ENCODE assay signal across 9 mouse cellular contexts in genomic region chr2:92012768-92013445, GRCm38 (mm10). TPM values are rescaled to one million over a fixed set of nuclear protein-coding genes. Genes with fewer than 3 reads are reported as not detected.
DNase-seq lines count a peak whose midpoint lies in the region; ATAC-seq lines count a peak whose summit lies in the region.
"Had no signal": no experiment of that assay in that cellular context is flagged by ENCODE, and none has a peak within 500 bp of the region (broad histone marks: within the 10 kb centered on the region; RNA-seq: fewer than 3 reads in every experiment).

No protein-coding gene starts in this region.

- no peak for ATAC-seq in hindbrain, embryonic 11.5 days (ENCODE audit: low FRiP score)
- ATAC-seq in hindbrain, embryonic 14.5 days (ENCODE audit: low FRiP score) = no peak
- peak; percentile 5; the same call in 1 of the 2 replicates for ATAC-seq in embryonic facial prominence, embryonic 11.5 days (replicated peaks; ENCODE audit: insufficient number of reproducible peaks, low FRiP score, low TSS enrichment, low read depth)
- ATAC-seq in granulocyte monocyte progenitor cell, adult 5-6 weeks (replicated peaks; ENCODE audit: poor library complexity, severe bottlenecking) = no peak
- ATAC-seq: Patski had no signal

- DNase-seq in hindbrain, embryonic 11.5 days (ENCODE audit: low spot score) = peak; percentile 26
- no peak for DNase-seq in hindbrain, embryonic 14.5 days (ENCODE audit: low spot score)
- DNase-seq in embryonic facial prominence, embryonic 11.5 days (ENCODE audit: low spot score) = peak; percentile 68
- peak; percentile 75 for DNase-seq in heart, postnatal 4 days
- peak; percentile 69 for DNase-seq in lung, postnatal 14 days
- DNase-seq in frontal cortex, postnatal 14 days (ENCODE audit: low spot score in 2 of 2) = no peak
- DNase-seq in retina, embryonic 14.5 days (ENCODE audit: low spot score) = no peak

- no peaks in the 10 kb centered on the region for H3K27me3 ChIP-seq in hindbrain, embryonic 11.5 days (ENCODE audit: control insufficient read depth, insufficient read depth, low read length)
- no peaks in the 10 kb centered on the region for H3K27me3 ChIP-seq in hindbrain, embryonic 14.5 days (ENCODE audit: control insufficient read depth, insufficient read depth, low read length)
- no peaks in the 10 kb centered on the region for H3K27me3 ChIP-seq in embryonic facial prominence, embryonic 11.5 days (ENCODE audit: control insufficient read depth, insufficient read depth, low read length)
- H3K27me3 ChIP-seq: Patski had no signal

- H3K4me1 ChIP-seq in hindbrain, embryonic 11.5 days (replicated peaks; ENCODE audit: control insufficient read depth, insufficient read depth, low read length) = no peaks in the 10 kb centered on the region
- H3K4me1 ChIP-seq in hindbrain, embryonic 14.5 days (replicated peaks; ENCODE audit: control insufficient read depth, insufficient read depth, low read length) = no peaks in the 10 kb centered on the region
- no peaks in the 10 kb centered on the region; the same call in 1 of the 2 replicates for H3K4me1 ChIP-seq in embryonic facial prominence, embryonic 11.5 days (ENCODE audit: control insufficient read depth, insufficient read depth, low read length)

- no peak overlapping the region for H3K4me2 ChIP-seq in hindbrain, embryonic 11.5 days (replicated peaks; ENCODE audit: low read depth, low read length)
- no peak overlapping the region for H3K4me2 ChIP-seq in hindbrain, embryonic 14.5 days (replicated peaks)
- peak overlapping the region; percentile 4; the same call in 1 of the 2 replicates for H3K4me2 ChIP-seq in embryonic facial prominence, embryonic 11.5 days (ENCODE audit: low read depth, low read length)

- H3K9me3 ChIP-seq in hindbrain, embryonic 11.5 days (ENCODE audit: control insufficient read depth, low read length) = no peaks in the 10 kb centered on the region
- H3K9me3 ChIP-seq in hindbrain, embryonic 14.5 days (ENCODE audit: control insufficient read depth, low read length) = no peaks in the 10 kb centered on the region
- H3K9me3 ChIP-seq in embryonic facial prominence, embryonic 11.5 days (replicated peaks; ENCODE audit: control insufficient read depth, low read length) = no peaks in the 10 kb centered on the region

- H3K4me3 ChIP-seq in hindbrain, embryonic 11.5 days (ENCODE audit: low read depth, low read length) = no peak overlapping the region
- H3K4me3 ChIP-seq in hindbrain, embryonic 14.5 days (replicated peaks; ENCODE audit: low read length) = no peak overlapping the region
- H3K4me3 ChIP-seq in embryonic facial prominence, embryonic 11.5 days (ENCODE audit: low read depth, low read length) = no peak overlapping the region

- H3K36me3 ChIP-seq in hindbrain, embryonic 11.5 days (ENCODE audit: control insufficient read depth, insufficient read depth, low read length) = no peaks in the 10 kb centered on the region
- H3K36me3 ChIP-seq in hindbrain, embryonic 14.5 days (replicated peaks; ENCODE audit: control insufficient read depth, insufficient read depth) = no peaks in the 10 kb centered on the region
- H3K36me3 ChIP-seq in embryonic facial prominence, embryonic 11.5 days (replicated peaks; ENCODE audit: control insufficient read depth, insufficient read depth, low read depth, low read length) = no peaks in the 10 kb centered on the region

- WGBS in hindbrain, embryonic 11.5 days = 43% methylated on average over 8 of the region's 8 CpGs
- whole genome bisulfite sequencing in hindbrain, embryonic 14.5 days = 56% methylated on average over 8 of the region's 8 CpGs
- WGBS in embryonic facial prominence, embryonic 11.5 days = 25% methylated on average over 8 of the region's 8 CpGs

- H3K9ac ChIP-seq in hindbrain, embryonic 11.5 days (ENCODE audit: low read depth, low read length) = no peak overlapping the region
- no peak overlapping the region for H3K9ac ChIP-seq in hindbrain, embryonic 14.5 days
- peak overlapping the region; percentile 28; the same call in 1 of the 2 replicates for H3K9ac ChIP-seq in embryonic facial prominence, embryonic 11.5 days (replicated peaks; ENCODE audit: low read length)

- no peak overlapping the region for H3K27ac ChIP-seq in hindbrain, embryonic 11.5 days (ENCODE audit: low read depth, low read length)
- no peak overlapping the region for H3K27ac ChIP-seq in hindbrain, embryonic 14.5 days
- peak overlapping the region; percentile 25; the same call in 1 of the 2 replicates for H3K27ac ChIP-seq in embryonic facial prominence, embryonic 11.5 days (replicated peaks; ENCODE audit: low read depth, low read length)

RNA-seq across cellular contexts. Expression of gene Creb3l1, which starts 11.4 kb away (rescaled TPM):
- polyA plus RNA-seq in hindbrain, embryonic 11.5 days (2014; fragmentation: Nextera tagmentation; extraction: Ambion mirVana) = 2.0 and 2.2 TPM in 2 replicates
- polyA plus RNA-seq in hindbrain, embryonic 14.5 days (2014; fragmentation: Nextera tagmentation; extraction: Ambion mirVana) = 3.5 and 3.6 TPM in 2 replicates
- 1.2 and 1.5 TPM in 2 replicates for polyA plus RNA-seq in embryonic facial prominence, embryonic 11.5 days (2014; fragmentation: Nextera tagmentation; extraction: Ambion mirVana)
- 10 to 100 TPM; 16.9 to 18.5 TPM for total RNA-seq in heart, postnatal 4 days (2021)
- 1.1 and 2.2 TPM in 2 replicates for total RNA-seq in granulocyte monocyte progenitor cell, adult 5-6 weeks (2014; fragmentation: Nextera tagmentation)
- total RNA-seq in granulocyte monocyte progenitor cell, adult 5-6 weeks (2017) = 0.69 TPM in 1 of 2 replicates, not detected in the other

RNA-seq across cellular contexts. Expression of gene Dgkz, which starts 37.2 kb away (rescaled TPM):
- 24.1 and 28.9 TPM in 2 replicates for polyA plus RNA-seq in hindbrain, embryonic 11.5 days (2014; fragmentation: Nextera tagmentation; extraction: Ambion mirVana)
- polyA plus RNA-seq in hindbrain, embryonic 14.5 days (2014; fragmentation: Nextera tagmentation; extraction: Ambion mirVana) = 39.0 and 42.6 TPM in 2 replicates
- polyA plus RNA-seq in embryonic facial prominence, embryonic 11.5 days (2014; fragmentation: Nextera tagmentation; extraction: Ambion mirVana) = 28.6 and 30.1 TPM in 2 replicates
- total RNA-seq in heart, postnatal 4 days (2021) = 10 to 100 TPM; 76.6 to 80.9 TPM
- total RNA-seq in granulocyte monocyte progenitor cell, adult 5-6 weeks (2014; fragmentation: Nextera tagmentation) = 115 and 135 TPM in 2 replicates
- total RNA-seq in granulocyte monocyte progenitor cell, adult 5-6 weeks (2017) = 75.7 and 89.4 TPM in 2 replicates

Comparison
In these comparisons a context has a peak if more than half of its experiments do, and no peak if none do; other contexts are left out.
1. DNase-seq: peak in hindbrain, embryonic 11.5 days (single experiment), embryonic facial prominence, embryonic 11.5 days (single experiment), heart, postnatal 4 days (single experiment) and lung, postnatal 14 days (single experiment); none in hindbrain, embryonic 14.5 days (single experiment), frontal cortex, postnatal 14 days (0 of 2) and retina, embryonic 14.5 days (single experiment).